ENCODE assay signal across 20 mouse cellular contexts in the genomic region with DNA sequence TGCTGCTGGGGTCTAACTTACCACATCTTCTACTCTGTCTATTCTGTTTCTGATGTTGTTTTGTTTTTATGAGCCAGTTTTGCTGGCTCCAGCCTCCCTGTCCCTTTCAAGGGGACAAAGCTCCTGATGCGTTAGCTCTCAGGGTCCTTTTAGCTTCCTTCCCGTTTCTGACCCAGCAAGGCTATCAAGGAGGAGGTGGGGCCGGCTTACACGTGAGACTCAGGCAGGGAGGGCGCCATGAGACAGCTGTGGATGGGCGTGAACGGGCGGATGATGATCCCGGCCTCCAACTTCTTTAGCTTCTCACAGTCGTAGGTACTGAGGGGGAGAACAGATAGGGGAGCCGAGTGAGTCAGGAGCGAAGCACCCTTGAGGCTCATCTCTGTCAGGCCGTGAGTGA.
DNase-seq lines count a peak whose midpoint lies in the region; ATAC-seq lines count a peak whose summit lies in the region.
"Had no signal": no experiment of that assay in that cellular context is flagged by ENCODE, and none has a peak within 500 bp of the region (broad histone marks: within the 10 kb centered on the region; RNA-seq: fewer than 3 reads in every experiment).

No protein-coding gene starts in this region.

- peaks cover 10 to 13% of the 10 kb centered on the region in 2 experiments; a peak in 3 of 4 replicates for H3K4me1 ChIP-seq in heart, embryonic 14.5 days (ENCODE audit: control insufficient read depth in 2 of 2, insufficient read depth in 2 of 2, low read length in 2 of 2)
- no peaks in the 10 kb centered on the region for H3K4me1 ChIP-seq in embryonic facial prominence, embryonic 14.5 days (ENCODE audit: control insufficient read depth, insufficient read depth, low read length)
- H3K4me1 ChIP-seq: embryonic facial prominence, embryonic 12.5 days; forebrain, embryonic 15.5 days; liver, embryonic 12.5 days had no signal

- intact Hi-C loops in heart, postnatal 25 days (cut with DNase I) = no loop called here

- no peak overlapping the region for H3K27ac ChIP-seq in heart, embryonic 14.5 days (replicated peaks in 1 of 2; ENCODE audit: control insufficient read depth in 1 of 2, insufficient read depth in 1 of 2, low read depth in 2 of 2, low read length in 2 of 2)
- no peak overlapping the region for H3K27ac ChIP-seq in embryonic facial prominence, embryonic 14.5 days (replicated peaks; ENCODE audit: low read depth, low read length)
- H3K27ac ChIP-seq: embryonic facial prominence, embryonic 12.5 days; forebrain, embryonic 15.5 days; heart, embryonic 15.5 days; liver, embryonic 12.5 days had no signal

- H3K4me3 ChIP-seq in heart, embryonic 14.5 days (ENCODE audit: control insufficient read depth in 1 of 2, insufficient read depth in 1 of 2, low read depth in 1 of 2, low read length in 2 of 2) = no peak overlapping the region
- no peak overlapping the region for H3K4me3 ChIP-seq in embryonic facial prominence, embryonic 14.5 days (ENCODE audit: low read depth, low read length)
- H3K4me3 ChIP-seq: embryonic facial prominence, embryonic 12.5 days; forebrain, embryonic 15.5 days; heart, embryonic 15.5 days; liver, embryonic 12.5 days had no signal

- no peaks in the 10 kb centered on the region for H3K27me3 ChIP-seq in heart, embryonic 14.5 days (ENCODE audit: control insufficient read depth, insufficient read depth, low read length)
- no peaks in the 10 kb centered on the region for H3K27me3 ChIP-seq in embryonic facial prominence, embryonic 14.5 days (replicated peaks; ENCODE audit: control insufficient read depth, insufficient read depth, low read length)
- H3K27me3 ChIP-seq: embryonic facial prominence, embryonic 12.5 days; forebrain, embryonic 15.5 days; liver, embryonic 12.5 days had no signal

- no peaks in the 10 kb centered on the region for H3K36me3 ChIP-seq in heart, embryonic 14.5 days (ENCODE audit: control insufficient read depth, insufficient read depth, low read length)
- no peaks in the 10 kb centered on the region for H3K36me3 ChIP-seq in embryonic facial prominence, embryonic 14.5 days (ENCODE audit: control insufficient read depth, insufficient read depth, low read length)
- H3K36me3 ChIP-seq: embryonic facial prominence, embryonic 12.5 days; forebrain, embryonic 15.5 days; heart, embryonic 15.5 days; liver, embryonic 12.5 days had no signal

- no peak for ATAC-seq in heart, embryonic 14.5 days (ENCODE audit: insufficient number of reproducible peaks, insufficient read depth, low FRiP score, low read depth)
- no peak for ATAC-seq in embryonic facial prominence, embryonic 14.5 days (ENCODE audit: low read depth)
- peak; percentile 44; the same call in 1 of the 2 replicates for ATAC-seq in megakaryocyte progenitor cell, adult 5-6 weeks (replicated peaks; ENCODE audit: poor library complexity)
- ATAC-seq: forebrain, embryonic 15.5 days; liver, embryonic 12.5 days had no signal

- H3K9me3 ChIP-seq in heart, embryonic 14.5 days (ENCODE audit: control insufficient read depth, low read length) = no peaks in the 10 kb centered on the region
- H3K9me3 ChIP-seq in embryonic facial prominence, embryonic 14.5 days (ENCODE audit: control insufficient read depth, low read length) = no peaks in the 10 kb centered on the region
- H3K9me3 ChIP-seq: embryonic facial prominence, embryonic 12.5 days; forebrain, embryonic 15.5 days; heart, embryonic 15.5 days; liver, embryonic 12.5 days had no signal

- no peak overlapping the region for H3K9ac ChIP-seq in heart, embryonic 14.5 days (ENCODE audit: low read length)
- H3K9ac ChIP-seq in embryonic facial prominence, embryonic 14.5 days (ENCODE audit: low read depth, low read length) = no peak overlapping the region
- H3K9ac ChIP-seq: embryonic facial prominence, embryonic 12.5 days; forebrain, embryonic 15.5 days; heart, embryonic 15.5 days; liver, embryonic 12.5 days; lung, embryonic 14.5 days had no signal

- 11% methylated on average over 13 of the region's 13 CpGs for WGBS in heart, embryonic 14.5 days
- 26% methylated on average over 13 of the region's 13 CpGs for WGBS in embryonic facial prominence, embryonic 14.5 days

- peak overlapping the region; percentile 24 for H3K4me2 ChIP-seq in heart, embryonic 14.5 days (ENCODE audit: low read length)
- 0 out of 2 replicates have a peak overlapping the region, but pooled peaks have one; percentile 7 for H3K4me2 ChIP-seq in embryonic facial prominence, embryonic 14.5 days (ENCODE audit: low read depth, low read length)
- H3K4me2 ChIP-seq: embryonic facial prominence, embryonic 12.5 days; forebrain, embryonic 15.5 days; heart, embryonic 15.5 days; liver, embryonic 12.5 days; lung, embryonic 14.5 days; midbrain, embryonic 11.5 days had no signal

- DNase-seq in heart, postnatal 25 days (ENCODE audit: low spot score) = no peak
- DNase-seq in c-Kit-positive CD71-negative TER-119-negative erythroid progenitor cells, embryonic 14.5 days (ENCODE audit: low read depth) = peak; percentile 8
- DNase-seq in embryonic facial prominence, embryonic 14.5 days (ENCODE audit: low spot score) = no peak
- DNase-seq in adrenal gland, adult 18-20 months (ENCODE audit: low spot score in 2 of 2) = no peak
- no peak for DNase-seq in cerebellum, adult 18-20 months
- DNase-seq: adrenal gland, postnatal 10 days; cerebellum, postnatal 14 days; gastrocnemius, postnatal 36 days; kidney, adult 2 months; kidney, postnatal 25 days; lung, embryonic 14.5 days; lung, postnatal 4 days; right cerebral cortex, adult 18-20 months had no signal
